Mouse (Mus musculus) skeletal muscle tissue, adult 2 months (tissue): ENCODE measurements around the gene Rps11.
"Not testable (repeated sequence)": the region's sequence is repeated elsewhere in the genome, so short reads cannot be mapped to it uniquely, and the experiment has no call there.

ENCODE experiments used
- DNase-seq: peaks from one replicate; pipeline ENCODE4 v3.0.0-alpha.2; 2012; ENCODE audit warnings: low read depth, low spot score

The Rps11 gene

GRCm38 (mm10) chr7:45124224-45125143 lies at the start of gene Rps11:
Gene Rps11, minus strand, starts transcription at chr7:45124439.
- DNase-seq, result peak; percentile 100

DNA sequence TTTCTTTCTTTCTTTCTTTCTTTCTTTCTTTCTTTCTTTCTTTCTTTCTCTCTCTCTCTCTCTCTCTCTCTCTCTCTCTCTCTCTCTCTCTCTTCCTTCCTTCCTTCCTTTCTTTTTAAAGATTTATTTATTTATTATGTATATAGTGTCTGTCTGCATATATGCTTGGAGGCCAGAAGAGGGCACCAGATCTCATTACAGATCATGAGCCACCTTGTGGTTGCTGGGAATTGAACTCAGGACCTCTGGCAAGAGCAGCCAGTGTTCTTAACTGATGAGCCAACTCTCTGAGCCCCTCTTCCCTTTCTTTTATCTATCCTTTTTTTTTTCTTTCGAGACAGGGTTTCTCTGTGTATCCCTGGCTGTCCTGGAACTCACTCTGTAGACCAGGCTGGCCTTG lies 49.5 kb upstream of the Rps11 start:
- DNase-seq, result not testable (repeated sequence)

DNA sequence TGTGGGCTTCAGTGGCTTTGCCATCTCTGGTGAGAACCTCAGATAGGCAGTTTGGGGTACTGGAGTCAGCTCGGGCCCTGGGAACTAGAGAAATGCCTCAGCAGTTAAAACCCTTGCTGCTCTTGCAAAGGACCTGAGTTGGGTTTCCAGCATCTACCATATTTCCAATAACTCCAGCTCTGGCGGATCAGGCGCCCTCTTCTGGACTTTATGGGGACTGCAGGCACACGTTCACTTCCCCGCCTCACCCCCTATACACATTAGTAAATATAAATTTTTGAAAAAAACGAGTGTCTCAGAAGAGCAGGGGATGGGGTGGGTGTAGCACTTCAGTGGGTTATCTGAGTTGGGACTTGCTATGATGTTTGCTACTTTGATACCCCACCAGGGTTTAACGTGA lies 48.7 kb upstream of the Rps11 start:
- no peak for DNase-seq

GRCm38 (mm10) chr7:45169495-45169894 lies 45.3 kb upstream of the Rps11 start:
- no peak for DNase-seq

GRCm38 (mm10) chr7:45168656-45169055 lies 44.4 kb upstream of the Rps11 start:
- no peak for DNase-seq

DNA sequence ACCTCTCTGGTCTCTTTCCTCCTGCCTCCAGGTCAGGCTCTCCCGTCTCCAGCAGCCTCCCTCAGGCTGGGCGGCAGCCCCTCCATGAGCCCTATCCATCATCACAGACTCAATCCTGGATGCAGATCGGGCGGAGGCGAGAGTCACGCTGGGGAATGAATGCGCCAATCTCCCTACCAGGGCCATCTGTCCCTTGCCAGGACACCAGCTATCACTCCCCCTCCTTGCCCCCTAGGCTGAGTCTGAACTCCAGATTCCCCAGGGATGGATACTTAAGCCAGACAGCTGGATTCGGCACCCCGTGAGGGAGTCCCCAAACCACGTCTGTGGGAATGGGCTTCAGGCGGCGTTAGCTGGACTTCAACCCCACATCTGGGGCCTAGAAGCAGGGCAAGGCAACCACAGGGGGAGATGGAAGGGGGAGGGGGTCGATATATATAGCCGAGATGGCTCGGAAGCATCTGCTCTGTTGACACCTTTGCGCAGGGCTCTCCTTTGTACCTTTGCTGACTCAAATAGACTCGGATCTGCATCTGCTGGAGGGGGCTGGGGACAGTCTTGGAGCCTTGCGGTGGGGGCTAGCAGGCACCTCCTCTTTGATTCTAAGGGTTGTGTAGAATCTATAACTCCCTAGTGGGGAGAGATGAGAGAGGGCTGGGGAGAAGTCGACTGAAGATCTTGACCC lies 43.7 kb upstream of the Rps11 start:
- no peak for DNase-seq

- no peak for DNase-seq
These were observed 42.7 kb upstream of the Rps11 start for GRCm38 (mm10) chr7:45166950-45167401.

DNA sequence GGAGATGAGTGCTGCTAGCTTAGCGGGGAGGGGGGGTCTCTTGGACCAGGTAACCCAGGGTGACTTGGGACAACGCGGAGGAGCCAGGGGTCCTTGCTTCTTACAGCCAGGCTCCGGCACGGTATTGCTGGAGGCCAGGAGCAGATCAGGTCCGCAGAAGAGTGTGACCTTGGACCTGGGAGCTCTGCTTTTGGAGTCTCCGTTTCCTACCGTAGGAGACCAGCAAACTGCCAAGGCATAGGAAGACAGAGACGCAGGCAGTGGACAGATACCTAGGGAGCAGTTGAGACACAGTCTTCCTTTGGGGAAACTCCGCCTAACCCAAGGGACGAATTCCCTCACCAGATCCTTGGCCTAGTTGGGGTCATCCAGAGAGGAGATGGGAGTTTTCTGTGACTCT lies 41.5 kb upstream of the Rps11 start:
- no peak for DNase-seq

DNA sequence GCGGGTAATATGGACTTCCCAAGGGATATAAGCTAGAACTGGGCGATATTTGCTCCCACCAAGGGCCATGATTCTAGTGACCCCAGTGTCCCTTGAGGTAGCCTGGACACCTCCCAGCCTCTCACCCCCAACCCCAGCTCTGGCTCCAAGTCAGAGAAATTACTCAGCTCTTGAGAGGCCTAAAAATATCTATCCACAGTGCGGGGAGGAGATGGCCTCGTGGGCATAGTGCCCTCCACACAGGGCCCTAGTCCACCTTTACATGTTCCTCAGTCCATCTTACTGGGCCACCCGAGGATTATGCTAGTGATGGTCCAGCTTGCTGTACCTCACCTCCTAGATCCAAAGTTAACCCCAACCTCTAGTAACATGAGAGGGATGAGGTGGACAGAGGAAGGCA lies 40.6 kb upstream of the Rps11 start:
- DNase-seq, result no peak

- DNase-seq, result no peak
These were observed 39.7 kb upstream of the Rps11 start, which contains the start of gene Slc17a7 for GRCm38 (mm10) chr7:45163735-45164490. Gene Slc17a7, plus strand, starts transcription at chr7:45163949.

DNA sequence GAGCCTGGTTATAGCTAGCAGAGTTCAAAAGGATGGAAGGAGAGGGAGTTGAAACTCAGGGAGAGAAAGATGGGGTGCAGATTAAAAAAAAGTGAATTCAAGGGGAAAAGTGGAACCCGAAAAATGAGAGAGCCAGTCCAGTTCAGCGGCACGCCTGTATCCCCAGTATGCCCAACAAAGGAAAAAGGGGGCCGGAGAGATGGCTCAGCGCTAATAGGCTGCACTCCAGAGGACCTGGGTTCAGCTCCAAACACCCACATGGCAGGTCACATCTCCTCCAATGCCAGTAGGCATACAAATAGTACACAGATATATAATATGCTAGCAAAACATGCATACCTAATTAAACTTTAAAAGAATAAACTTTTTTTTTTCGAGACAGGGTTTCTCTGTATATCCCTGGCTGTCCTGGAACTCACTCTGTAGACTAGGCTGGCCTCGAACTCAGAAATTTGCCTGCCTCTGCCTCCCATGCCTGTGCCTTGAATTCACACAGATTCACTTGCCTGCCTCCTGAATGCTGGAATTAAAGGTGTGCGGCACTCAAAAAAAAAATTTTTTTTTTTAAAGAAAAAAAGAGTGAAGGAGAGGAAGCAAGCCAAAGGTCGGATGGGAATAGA lies 38.9 kb upstream of the Rps11 start:
- no peak for DNase-seq

DNA sequence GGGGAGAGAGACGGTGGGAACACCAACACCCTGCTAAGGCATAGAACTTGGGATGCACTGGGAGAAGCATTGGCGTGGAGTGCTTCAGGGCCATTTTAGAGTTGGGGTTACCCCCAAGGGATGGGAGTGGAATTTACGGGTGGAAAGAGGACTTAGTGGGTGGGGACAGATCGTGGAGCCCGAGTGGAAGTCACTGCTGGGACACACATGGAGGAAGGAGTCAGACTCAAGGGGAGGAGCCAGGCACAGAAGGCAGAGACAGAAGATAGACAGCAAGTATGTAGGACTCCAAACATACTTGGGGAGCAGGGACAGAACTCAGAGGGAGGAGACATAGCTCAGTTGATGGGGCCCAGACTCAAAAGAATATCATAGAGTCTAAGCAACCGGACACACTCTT lies 38.3 kb upstream of the Rps11 start:
- no peak for DNase-seq

DNA sequence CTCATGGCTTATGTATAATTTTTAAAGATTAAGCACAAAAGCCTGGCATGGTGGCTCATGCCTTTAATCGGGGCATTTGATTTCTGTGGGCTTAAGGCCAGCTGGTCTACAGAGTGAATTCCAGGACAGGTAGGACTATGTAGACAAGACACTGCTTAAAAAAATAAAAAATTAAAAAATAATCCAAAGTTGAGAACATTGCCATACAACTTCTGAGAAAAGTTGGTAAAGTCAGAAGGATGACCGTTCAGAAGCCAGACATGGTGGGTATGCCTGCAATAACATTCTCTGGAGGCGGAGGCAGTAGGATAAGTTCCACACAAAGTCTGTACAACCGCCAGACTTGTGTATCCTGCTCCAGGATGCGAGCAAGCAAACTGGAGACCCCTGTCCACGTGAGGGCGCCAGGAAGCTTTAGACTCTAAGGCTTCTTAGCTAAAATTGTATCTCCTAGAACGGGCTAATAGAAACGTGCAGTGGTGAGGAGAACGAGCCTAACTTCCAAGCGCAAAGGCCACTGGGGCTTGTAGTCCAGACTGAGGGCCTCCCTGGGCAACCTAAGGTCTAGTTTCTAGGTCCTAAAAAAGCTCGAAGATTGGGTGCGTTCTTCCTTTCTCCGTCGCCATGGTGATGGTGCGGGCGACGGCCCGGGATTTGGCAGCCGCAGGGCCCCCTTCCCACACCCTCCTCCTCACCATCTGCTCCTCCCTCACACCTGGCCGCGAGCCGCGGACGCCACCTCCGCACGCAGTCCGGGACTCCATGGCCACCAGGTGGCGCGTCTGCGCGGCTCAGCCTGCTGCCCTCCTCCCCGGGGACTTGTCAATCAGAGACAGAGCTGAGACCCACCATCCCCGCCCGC lies 37.6 kb upstream of the Rps11 start:
- peak; percentile 75 for DNase-seq

DNA sequence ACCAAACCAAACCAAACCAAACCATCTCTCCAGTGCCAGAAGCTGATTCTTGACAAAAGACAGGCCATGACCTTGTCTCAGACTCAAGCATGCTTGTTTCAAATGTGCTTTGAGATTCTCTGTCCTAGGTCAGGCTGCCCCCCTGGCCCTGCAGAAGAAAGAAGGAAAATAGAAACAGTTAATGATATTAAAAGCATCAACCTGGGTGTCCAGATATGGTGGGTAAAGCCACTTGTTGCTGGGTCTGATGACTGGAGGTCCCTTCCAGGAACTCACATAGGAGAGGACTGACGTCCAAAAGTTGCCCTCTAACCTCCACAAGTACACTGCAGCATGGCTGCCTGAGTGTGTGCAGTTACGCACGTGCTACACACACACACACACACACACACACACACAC lies 36.6 kb upstream of the Rps11 start:
- DNase-seq, result no peak

DNA sequence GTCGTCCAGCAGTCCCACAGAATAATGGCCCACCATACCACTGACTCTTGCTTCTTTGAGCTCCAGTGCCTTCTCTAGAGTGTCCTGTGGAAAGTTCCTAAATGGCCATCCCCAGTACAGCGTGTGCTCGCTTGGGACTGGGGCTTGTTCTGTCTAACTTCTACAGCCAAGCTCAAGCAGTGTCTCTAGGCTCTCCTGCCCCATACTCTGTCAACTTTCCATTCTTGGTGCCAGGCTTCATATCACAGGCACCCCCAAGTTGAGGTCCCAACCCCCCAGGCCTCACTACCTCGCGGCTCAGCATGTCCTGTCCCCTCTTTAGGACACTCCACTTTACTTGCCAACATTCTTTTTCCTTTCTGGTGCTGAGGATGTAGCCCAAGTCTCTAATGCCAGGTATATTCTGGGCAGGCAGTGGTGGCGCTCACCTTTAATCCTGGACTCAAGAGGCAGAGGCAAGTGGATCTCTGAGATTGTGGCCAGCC lies 36.1 kb upstream of the Rps11 start:
- no peak for DNase-seq

DNA sequence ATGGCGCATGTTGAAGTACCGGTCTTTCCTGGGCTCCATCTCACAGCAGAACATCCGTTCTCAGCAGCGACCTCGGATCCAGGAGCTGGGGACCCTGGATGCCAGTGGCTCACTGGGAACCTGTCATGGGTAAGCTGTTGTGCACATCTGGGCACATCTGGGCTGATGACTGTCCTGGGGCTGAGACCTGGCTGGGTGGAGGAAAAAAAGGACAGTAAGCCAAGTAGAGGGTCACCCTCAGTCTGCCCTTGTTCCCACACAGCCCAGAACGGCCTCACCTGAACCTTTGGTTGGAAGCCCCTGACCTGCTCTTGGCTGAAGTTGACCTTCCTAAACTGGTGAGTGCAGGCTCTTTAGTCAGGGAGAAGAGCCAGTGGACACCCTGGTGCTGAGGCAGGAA lies 34.8 kb upstream of the Rps11 start:
- no peak for DNase-seq

- no peak for DNase-seq
These were observed 33.2 kb upstream of the Rps11 start for GRCm38 (mm10) chr7:45157459-45157858.

DNA sequence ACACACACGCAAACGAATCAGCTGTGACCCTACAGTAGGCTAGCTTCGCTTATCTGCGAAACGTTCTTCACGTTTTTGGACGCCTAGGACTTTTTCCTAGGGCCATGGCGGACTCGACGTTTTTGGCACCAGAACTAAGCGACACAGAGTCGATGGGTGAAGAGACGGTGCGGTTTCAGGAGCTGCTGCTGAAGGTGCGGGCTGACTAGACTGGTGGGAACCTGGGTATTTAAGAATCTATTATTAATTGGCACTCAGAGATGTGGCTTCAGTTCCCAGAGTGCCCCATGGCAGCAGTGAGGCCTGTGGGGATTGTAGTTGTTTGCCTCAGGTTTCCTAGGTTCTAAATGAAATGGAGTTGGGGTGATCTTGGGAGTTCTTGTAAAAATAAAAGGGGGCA lies 32.0 kb upstream of the Rps11 start:
- no peak for DNase-seq

- no peak for DNase-seq
These were observed 31.4 kb upstream of the Rps11 start for GRCm38 (mm10) chr7:45155590-45155989.

DNA sequence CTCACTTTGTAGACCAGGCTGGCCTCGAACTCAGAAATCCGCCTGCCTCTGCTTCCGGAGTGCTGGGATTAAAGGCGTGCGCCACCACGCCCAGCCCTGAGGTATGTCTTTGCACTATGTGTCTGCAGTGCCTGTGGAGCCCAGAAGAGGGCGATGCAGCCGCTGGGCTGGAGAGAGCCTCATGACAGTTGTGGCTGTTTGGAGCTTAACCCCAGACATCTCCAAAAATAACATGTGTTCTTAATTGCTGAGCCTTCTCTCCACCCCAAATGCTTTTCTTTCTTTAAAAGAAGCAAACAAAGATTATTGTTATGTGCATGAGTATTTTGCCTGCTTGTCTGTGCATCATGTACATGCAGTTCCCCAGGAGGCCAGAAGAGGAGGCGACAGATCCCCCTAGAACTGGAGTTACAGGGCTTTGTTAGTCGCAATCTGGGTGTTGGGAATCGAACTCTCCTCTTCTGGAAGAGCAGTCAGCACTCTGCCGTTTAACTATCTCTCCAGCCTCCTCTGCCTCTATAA lies 30.8 kb upstream of the Rps11 start:
- DNase-seq, result no peak
